Mouse (Mus musculus) lung, postnatal 0 days (tissue): Measurements from ENCODE around the gene Pcbp3.

Source experiments
- CTCF ChIP-seq: IDR thresholded peaks from 2 replicates; pipeline ENCODE4 v1.5.1; 2016; ENCODE audit warnings: antibody characterized with exemption, mild to moderate bottlenecking
- EP300 ChIP-seq: IDR thresholded peaks from 2 replicates; pipeline ENCODE4 v1.6.1; 2016; ENCODE audit warnings: antibody characterized with exemption, mild to moderate bottlenecking, control low read depth

GRCm38 (mm10) chr10:76903099-76903498 is 58.6 kb downstream of the Pcbp3 start:
- TF ChIP-seq CTCF = no peak
- TF ChIP-seq EP300 = no peak
